Mouse (Mus musculus): Measurements from ENCODE around the gene Prpsap1. TPM values are rescaled to one million over a fixed set of nuclear protein-coding genes. Genes with fewer than 3 reads are reported as not detected.

The Prpsap1 gene
- polyA plus RNA-seq, 1 experiment from 2014 or later, result 150 TPM

- WGBS, result 77% methylated on average over 7 of the region's 7 CpGs
- no peak for DNase-seq (ENCODE audit: low spot score)
- no peaks in the 10 kb centered on the region for H3K4me1 ChIP-seq (replicated peaks; ENCODE audit: insufficient read depth, low read length)
- no peak for TF ChIP-seq CTCF (IDR thresholded peaks at IDR 0.05; ENCODE audit: low read depth)
- H3K4me3 ChIP-seq (replicated peaks; ENCODE audit: low read depth, low read length), result no peak overlapping the region
- peaks cover 57% of the 10 kb centered on the region for H3K36me3 ChIP-seq (ENCODE audit: insufficient read depth, low read length)
- H3K27me3 ChIP-seq (ENCODE audit: insufficient read depth, low read length), result no peaks in the 10 kb centered on the region
- no peak for ATAC-seq (replicated peaks; ENCODE audit: low FRiP score, low read depth)
- no peaks in the 10 kb centered on the region for H3K9me3 ChIP-seq (replicated peaks; ENCODE audit: low read length)
- H3K4me2 ChIP-seq (ENCODE audit: low read length), result no peak overlapping the region
- H3K27ac ChIP-seq, result no peak overlapping the region
- H3K9ac ChIP-seq (ENCODE audit: low read depth, low read length), result no peak overlapping the region
Measured at GRCm38 (mm10) chr11:116481776-116482175, 12.2 kb downstream of the Prpsap1 start.

GRCm38 (mm10) chr11:116480975-116481374, 13.0 kb downstream of the Prpsap1 start:
- DNase-seq (ENCODE audit: low spot score) (no peak), ATAC-seq (replicated peaks; ENCODE audit: low FRiP score, low read depth) (no peak)
- 93% methylated on average over 8 of the region's 8 CpGs for WGBS
- Histone ChIP-seq H3K36me3 (ENCODE audit: insufficient read depth, low read length) (peaks cover 63% of the 10 kb centered on the region), H3K4me2 (ENCODE audit: low read length) (no peak overlapping the region), H3K4me3 (replicated peaks; ENCODE audit: low read depth, low read length) (no peak overlapping the region), H3K27ac (no peak overlapping the region), H3K9me3 (replicated peaks; ENCODE audit: low read length) (no peaks in the 10 kb centered on the region), H3K9ac (ENCODE audit: low read depth, low read length) (no peak overlapping the region), H3K27me3 (ENCODE audit: insufficient read depth, low read length) (no peaks in the 10 kb centered on the region), H3K4me1 (replicated peaks; ENCODE audit: insufficient read depth, low read length) (no peaks in the 10 kb centered on the region)
- TF ChIP-seq CTCF (IDR thresholded peaks at IDR 0.05; ENCODE audit: low read depth), result no peak

GRCm38 (mm10) chr11:116479832-116480231, 14.2 kb downstream of the Prpsap1 start:
- Histone ChIP-seq H3K27ac (no peak overlapping the region), H3K9me3 (replicated peaks; ENCODE audit: low read length) (no peaks in the 10 kb centered on the region), H3K27me3 (ENCODE audit: insufficient read depth, low read length) (no peaks in the 10 kb centered on the region), H3K9ac (ENCODE audit: low read depth, low read length) (no peak overlapping the region), H3K4me2 (ENCODE audit: low read length) (no peak overlapping the region), H3K4me1 (replicated peaks; ENCODE audit: insufficient read depth, low read length) (no peaks in the 10 kb centered on the region), H3K36me3 (ENCODE audit: insufficient read depth, low read length) (peaks cover 61% of the 10 kb centered on the region), H3K4me3 (replicated peaks; ENCODE audit: low read depth, low read length) (no peak overlapping the region)
- DNase-seq (ENCODE audit: low spot score) (no peak), ATAC-seq (replicated peaks; ENCODE audit: low FRiP score, low read depth) (no peak)
- no peak for TF ChIP-seq CTCF (IDR thresholded peaks at IDR 0.05; ENCODE audit: low read depth)
- WGBS, result 41% methylated on average over 8 of the region's 8 CpGs

- no peaks in the 10 kb centered on the region for H3K4me1 ChIP-seq (replicated peaks; ENCODE audit: insufficient read depth, low read length)
- H3K27ac ChIP-seq, result no peak overlapping the region
- H3K4me2 ChIP-seq (ENCODE audit: low read length), result no peak overlapping the region
- 67% methylated on average over 7 of the region's 7 CpGs for WGBS
- DNase-seq (ENCODE audit: low spot score) (no peak), ATAC-seq (replicated peaks; ENCODE audit: low FRiP score, low read depth) (no peak)
- no peak overlapping the region for H3K9ac ChIP-seq (ENCODE audit: low read depth, low read length)
- no peaks in the 10 kb centered on the region for H3K27me3 ChIP-seq (ENCODE audit: insufficient read depth, low read length)
- H3K4me3 ChIP-seq (replicated peaks; ENCODE audit: low read depth, low read length), result no peak overlapping the region
- no peaks in the 10 kb centered on the region for H3K9me3 ChIP-seq (replicated peaks; ENCODE audit: low read length)
- TF ChIP-seq CTCF (IDR thresholded peaks at IDR 0.05; ENCODE audit: low read depth), result no peak
- peaks cover 53% of the 10 kb centered on the region for H3K36me3 ChIP-seq (ENCODE audit: insufficient read depth, low read length)
Measured at GRCm38 (mm10) chr11:116478978-116479377, 15.0 kb downstream of the Prpsap1 start.

- H3K27ac ChIP-seq, result no peak overlapping the region
- no peak overlapping the region for H3K4me3 ChIP-seq (replicated peaks; ENCODE audit: low read depth, low read length)
- 83% methylated on average over 15 of the region's 15 CpGs for WGBS
- no peak for TF ChIP-seq CTCF (IDR thresholded peaks at IDR 0.05; ENCODE audit: low read depth)
- no peak for ATAC-seq (replicated peaks; ENCODE audit: low FRiP score, low read depth)
- H3K9ac ChIP-seq (ENCODE audit: low read depth, low read length), result no peak overlapping the region
- peaks cover 56% of the 10 kb centered on the region for H3K36me3 ChIP-seq (ENCODE audit: insufficient read depth, low read length)
- no peak overlapping the region for H3K4me2 ChIP-seq (ENCODE audit: low read length)
- no peaks in the 10 kb centered on the region for H3K9me3 ChIP-seq (replicated peaks; ENCODE audit: low read length)
- no peaks in the 10 kb centered on the region for H3K4me1 ChIP-seq (replicated peaks; ENCODE audit: insufficient read depth, low read length)
- H3K27me3 ChIP-seq (ENCODE audit: insufficient read depth, low read length), result no peaks in the 10 kb centered on the region
- DNase-seq (ENCODE audit: low spot score), result no peak
Measured at GRCm38 (mm10) chr11:116477160-116477759, 16.7 kb downstream of the Prpsap1 start.

GRCm38 (mm10) chr11:116476696-116477095, 17.3 kb downstream of the Prpsap1 start:
- no peak for TF ChIP-seq CTCF (IDR thresholded peaks at IDR 0.05; ENCODE audit: low read depth)
- no peaks in the 10 kb centered on the region for H3K4me1 ChIP-seq (replicated peaks; ENCODE audit: insufficient read depth, low read length)
- WGBS, result 83% methylated on average over 6 of the region's 6 CpGs
- no peak overlapping the region for H3K4me3 ChIP-seq (replicated peaks; ENCODE audit: low read depth, low read length)
- no peak overlapping the region for H3K9ac ChIP-seq (ENCODE audit: low read depth, low read length)
- H3K9me3 ChIP-seq (replicated peaks; ENCODE audit: low read length), result no peaks in the 10 kb centered on the region
- peaks cover 59% of the 10 kb centered on the region for H3K36me3 ChIP-seq (ENCODE audit: insufficient read depth, low read length)
- no peaks in the 10 kb centered on the region for H3K27me3 ChIP-seq (ENCODE audit: insufficient read depth, low read length)
- no peak for ATAC-seq (replicated peaks; ENCODE audit: low FRiP score, low read depth)
- DNase-seq (ENCODE audit: low spot score), result no peak
- no peak overlapping the region for H3K4me2 ChIP-seq (ENCODE audit: low read length)
- H3K27ac ChIP-seq, result no peak overlapping the region

GRCm38 (mm10) chr11:116476041-116476440, 18.0 kb downstream of the Prpsap1 start:
- DNase-seq (ENCODE audit: low spot score), result no peak
- ATAC-seq (replicated peaks; ENCODE audit: low FRiP score, low read depth), result no peak
- 88% methylated on average over 10 of the region's 10 CpGs for WGBS
- no peaks in the 10 kb centered on the region for H3K27me3 ChIP-seq (ENCODE audit: insufficient read depth, low read length)
- H3K4me3 ChIP-seq (replicated peaks; ENCODE audit: low read depth, low read length), result no peak overlapping the region
- no peak for TF ChIP-seq CTCF (IDR thresholded peaks at IDR 0.05; ENCODE audit: low read depth)
- no peaks in the 10 kb centered on the region for H3K9me3 ChIP-seq (replicated peaks; ENCODE audit: low read length)
- no peak overlapping the region for H3K9ac ChIP-seq (ENCODE audit: low read depth, low read length)
- H3K36me3 ChIP-seq (ENCODE audit: insufficient read depth, low read length), result peaks cover 59% of the 10 kb centered on the region
- no peaks in the 10 kb centered on the region for H3K4me1 ChIP-seq (replicated peaks; ENCODE audit: insufficient read depth, low read length)
- H3K4me2 ChIP-seq (ENCODE audit: low read length), result no peak overlapping the region
- H3K27ac ChIP-seq, result no peak overlapping the region
